Mouse (Mus musculus): Measurements from ENCODE around the gene Anks1. TPM values are rescaled to one million over a fixed set of nuclear protein-coding genes. Genes with fewer than 3 reads are reported as not detected.

The Anks1 gene
- polyA plus RNA-seq, 1 experiment from 2014 or later = 16.9 TPM

DNA sequence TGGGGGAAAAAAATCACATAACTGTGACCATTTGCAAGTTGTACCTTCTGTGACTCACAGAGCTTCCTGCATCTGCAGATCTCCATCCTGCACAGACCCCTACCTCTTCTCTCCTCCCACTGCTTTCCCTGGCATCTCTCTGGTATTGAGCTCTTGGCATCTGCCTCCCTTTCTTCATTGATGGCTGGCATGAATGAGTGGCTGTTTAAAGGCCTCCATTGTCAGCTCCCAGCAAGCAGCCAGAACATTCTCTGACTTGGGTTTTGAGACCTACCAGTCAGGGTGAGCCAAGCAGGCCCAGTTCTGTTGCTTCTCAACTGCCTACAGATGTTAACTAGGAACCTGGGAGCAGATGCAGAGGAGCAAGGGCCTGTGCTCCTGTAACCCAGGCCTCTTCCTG lies 96.3 kb downstream of the Anks1 start:
- Histone ChIP-seq H3K4me1 (replicated peaks; ENCODE audit: control insufficient read depth, insufficient read depth, low read length) (peaks cover 49% of the 10 kb centered on the region), H3K4me3 (ENCODE audit: low read depth, low read length) (no peak overlapping the region)
- no peak for ATAC-seq (replicated peaks; ENCODE audit: low FRiP score, low TSS enrichment, low read depth)

GRCm38 (mm10) chr17:28006208-28006607 lies 97.1 kb downstream of the Anks1 start:
- DNase-seq (ENCODE audit: low spot score) (no peak), ATAC-seq (replicated peaks; ENCODE audit: low FRiP score, low TSS enrichment, low read depth) (no peak)
- H3K4me1 ChIP-seq (replicated peaks; ENCODE audit: control insufficient read depth, insufficient read depth, low read length) = peaks cover 49% of the 10 kb centered on the region
- no peaks in the 10 kb centered on the region for H3K9me3 ChIP-seq (ENCODE audit: control insufficient read depth, low read length)
- 62% methylated on average over 8 of the region's 8 CpGs for WGBS
- H3K4me3 ChIP-seq (ENCODE audit: low read depth, low read length) = no peak overlapping the region
- no peak overlapping the region for H3K9ac ChIP-seq (ENCODE audit: low read length)
- H3K27ac ChIP-seq (ENCODE audit: low read depth) = peak overlapping the region; percentile 94
- H3K4me2 ChIP-seq (ENCODE audit: low read length) = peak overlapping the region; percentile 53
- H3K36me3 ChIP-seq (ENCODE audit: control insufficient read depth, insufficient read depth, low read length) = no peaks in the 10 kb centered on the region
- no peaks in the 10 kb centered on the region for H3K27me3 ChIP-seq (replicated peaks; ENCODE audit: control insufficient read depth, insufficient read depth, low read length)

More for the DNA sequence above, 96.3 kb downstream of the Anks1 start:
- Histone ChIP-seq H3K36me3 (ENCODE audit: control insufficient read depth, insufficient read depth, low read length) (no peaks in the 10 kb centered on the region), H3K4me2 (ENCODE audit: low read length) (no peak overlapping the region), H3K9ac (ENCODE audit: low read length) (no peak overlapping the region), H3K9me3 (ENCODE audit: control insufficient read depth, low read length) (no peaks in the 10 kb centered on the region), H3K27me3 (replicated peaks; ENCODE audit: control insufficient read depth, insufficient read depth, low read length) (no peaks in the 10 kb centered on the region), H3K27ac (ENCODE audit: low read depth) (0 out of 2 replicates have a peak overlapping the region, but pooled peaks have one; percentile 94)
- DNase-seq (ENCODE audit: low spot score) = no peak

- peak overlapping the region; percentile 53 for H3K4me2 ChIP-seq (ENCODE audit: low read length)
- peaks cover 49% of the 10 kb centered on the region for H3K4me1 ChIP-seq (replicated peaks; ENCODE audit: control insufficient read depth, insufficient read depth, low read length)
- H3K4me3 ChIP-seq (ENCODE audit: low read depth, low read length) = 0 out of 2 replicates have a peak overlapping the region, but pooled peaks have one; percentile 23
- peak overlapping the region; percentile 94 for H3K27ac ChIP-seq (ENCODE audit: low read depth)
- DNase-seq (ENCODE audit: low spot score) (no peak), ATAC-seq (replicated peaks; ENCODE audit: low FRiP score, low TSS enrichment, low read depth) (no peak)
- no peaks in the 10 kb centered on the region for H3K27me3 ChIP-seq (replicated peaks; ENCODE audit: control insufficient read depth, insufficient read depth, low read length)
- H3K9me3 ChIP-seq (ENCODE audit: control insufficient read depth, low read length) = no peaks in the 10 kb centered on the region
- H3K9ac ChIP-seq (ENCODE audit: low read length) = no peak overlapping the region; the same call in 1 of the 2 replicates
- no peaks in the 10 kb centered on the region for H3K36me3 ChIP-seq (ENCODE audit: control insufficient read depth, insufficient read depth, low read length)
- WGBS = 41% methylated on average over 5 of the region's 5 CpGs
Measured at GRCm38 (mm10) chr17:28006611-28007010, 97.5 kb downstream of the Anks1 start.

- DNase-seq (ENCODE audit: low spot score) (peak; percentile 72), ATAC-seq (replicated peaks; ENCODE audit: low FRiP score, low TSS enrichment, low read depth) (no peak)
- Histone ChIP-seq H3K27ac (ENCODE audit: low read depth) (peak overlapping the region; percentile 94), H3K9ac (ENCODE audit: low read length) (peak overlapping the region; percentile 38), H3K4me2 (ENCODE audit: low read length) (peak overlapping the region; percentile 53), H3K4me3 (ENCODE audit: low read depth, low read length) (peak overlapping the region; percentile 23), H3K9me3 (ENCODE audit: control insufficient read depth, low read length) (no peaks in the 10 kb centered on the region), H3K27me3 (replicated peaks; ENCODE audit: control insufficient read depth, insufficient read depth, low read length) (no peaks in the 10 kb centered on the region), H3K4me1 (replicated peaks; ENCODE audit: control insufficient read depth, insufficient read depth, low read length) (peaks cover 49% of the 10 kb centered on the region), H3K36me3 (ENCODE audit: control insufficient read depth, insufficient read depth, low read length) (no peaks in the 10 kb centered on the region)
- 12% methylated on average over 29 of the region's 29 CpGs for WGBS
Measured at GRCm38 (mm10) chr17:28007179-28007811, 98.2 kb downstream of the Anks1 start.

- peak overlapping the region; percentile 38 for H3K9ac ChIP-seq (ENCODE audit: low read length)
- H3K9me3 ChIP-seq (ENCODE audit: control insufficient read depth, low read length) = no peaks in the 10 kb centered on the region
- H3K4me1 ChIP-seq (replicated peaks; ENCODE audit: control insufficient read depth, insufficient read depth, low read length) = peaks cover 55% of the 10 kb centered on the region
- H3K27me3 ChIP-seq (replicated peaks; ENCODE audit: control insufficient read depth, insufficient read depth, low read length) = no peaks in the 10 kb centered on the region
- DNase-seq (ENCODE audit: low spot score) = peak; percentile 65
- peak overlapping the region; percentile 23 for H3K4me3 ChIP-seq (ENCODE audit: low read depth, low read length)
- H3K4me2 ChIP-seq (ENCODE audit: low read length) = peak overlapping the region; percentile 53
- WGBS = 18% methylated on average over 27 of the region's 27 CpGs
- H3K36me3 ChIP-seq (ENCODE audit: control insufficient read depth, insufficient read depth, low read length) = no peaks in the 10 kb centered on the region
- H3K27ac ChIP-seq (ENCODE audit: low read depth) = peak overlapping the region; percentile 94
- peak; percentile 44; the same call in 1 of the 2 replicates for ATAC-seq (replicated peaks; ENCODE audit: low FRiP score, low TSS enrichment, low read depth)
Measured at GRCm38 (mm10) chr17:28007857-28008564, 98.9 kb downstream of the Anks1 start.

- ATAC-seq (replicated peaks; ENCODE audit: low FRiP score, low TSS enrichment, low read depth) (no peak), DNase-seq (ENCODE audit: low spot score) (peak; percentile 62)
- Histone ChIP-seq H3K27me3 (replicated peaks; ENCODE audit: control insufficient read depth, insufficient read depth, low read length) (no peaks in the 10 kb centered on the region), H3K4me1 (replicated peaks; ENCODE audit: control insufficient read depth, insufficient read depth, low read length) (peaks cover 61% of the 10 kb centered on the region), H3K36me3 (ENCODE audit: control insufficient read depth, insufficient read depth, low read length) (no peaks in the 10 kb centered on the region), H3K9me3 (ENCODE audit: control insufficient read depth, low read length) (no peaks in the 10 kb centered on the region), H3K9ac (ENCODE audit: low read length) (peak overlapping the region; percentile 38), H3K27ac (ENCODE audit: low read depth) (peak overlapping the region; percentile 94), H3K4me2 (ENCODE audit: low read length) (peak overlapping the region; percentile 53), H3K4me3 (ENCODE audit: low read depth, low read length) (peak overlapping the region; percentile 23)
- 58% methylated on average over 8 of the region's 8 CpGs for WGBS
Measured at GRCm38 (mm10) chr17:28008565-28008981, 99.5 kb downstream of the Anks1 start.

DNA sequence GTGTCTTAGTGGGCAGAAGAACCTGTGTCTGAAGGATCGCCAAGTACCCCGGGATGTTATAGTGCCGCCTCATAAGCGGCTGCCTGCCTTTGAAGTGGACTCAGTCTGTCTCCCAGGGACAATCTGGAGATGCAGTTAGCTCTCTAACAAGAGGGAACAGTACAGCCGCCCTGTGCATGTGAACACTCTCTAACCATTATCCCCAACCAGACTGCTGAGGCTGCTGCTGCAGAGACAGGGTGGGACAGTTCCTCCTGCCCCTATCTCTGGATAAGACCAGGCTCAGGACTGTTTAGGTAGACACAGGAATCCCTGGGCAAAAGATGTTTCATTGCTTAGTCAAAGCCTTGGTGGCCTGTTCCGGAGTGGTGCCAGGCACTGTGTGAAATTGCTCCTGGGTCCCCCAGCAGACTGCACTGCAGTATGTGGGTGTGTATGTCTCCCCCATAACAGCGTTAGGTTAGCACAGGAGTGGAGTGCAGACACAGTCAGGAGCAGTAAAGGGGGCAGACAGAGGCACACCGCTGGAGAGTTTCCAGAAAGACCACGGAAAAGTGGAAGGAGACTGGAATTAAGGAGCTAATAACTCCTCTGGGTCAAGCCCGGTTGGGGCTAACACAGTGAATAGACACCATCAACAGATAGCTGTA lies 100.1 kb downstream of the Anks1 start:
- no peaks in the 10 kb centered on the region for H3K9me3 ChIP-seq (ENCODE audit: control insufficient read depth, low read length)
- H3K9ac ChIP-seq (ENCODE audit: low read length) = no peak overlapping the region; the same call in 1 of the 2 replicates
- H3K4me2 ChIP-seq (ENCODE audit: low read length) = peak overlapping the region; percentile 53
- WGBS = 70% methylated on average over 10 of the region's 10 CpGs
- peak overlapping the region; percentile 23 for H3K4me3 ChIP-seq (ENCODE audit: low read depth, low read length)
- no peaks in the 10 kb centered on the region for H3K27me3 ChIP-seq (replicated peaks; ENCODE audit: control insufficient read depth, insufficient read depth, low read length)
- peak overlapping the region; percentile 94; the same call in 1 of the 2 replicates for H3K27ac ChIP-seq (ENCODE audit: low read depth)
- DNase-seq (ENCODE audit: low spot score) (no peak), ATAC-seq (replicated peaks; ENCODE audit: low FRiP score, low TSS enrichment, low read depth) (no peak)
- H3K4me1 ChIP-seq (replicated peaks; ENCODE audit: control insufficient read depth, insufficient read depth, low read length) = peaks cover 67% of the 10 kb centered on the region
- no peaks in the 10 kb centered on the region for H3K36me3 ChIP-seq (ENCODE audit: control insufficient read depth, insufficient read depth, low read length)

- WGBS = 89% methylated on average over 7 of the region's 7 CpGs
- H3K36me3 ChIP-seq (ENCODE audit: control insufficient read depth, insufficient read depth, low read length) = no peaks in the 10 kb centered on the region
- peaks cover 71% of the 10 kb centered on the region for H3K4me1 ChIP-seq (replicated peaks; ENCODE audit: control insufficient read depth, insufficient read depth, low read length)
- H3K27me3 ChIP-seq (replicated peaks; ENCODE audit: control insufficient read depth, insufficient read depth, low read length) = no peaks in the 10 kb centered on the region
- H3K4me2 ChIP-seq (ENCODE audit: low read length) = peak overlapping the region; percentile 53
- H3K4me3 ChIP-seq (ENCODE audit: low read depth, low read length) = no peak overlapping the region
- H3K9me3 ChIP-seq (ENCODE audit: control insufficient read depth, low read length) = no peaks in the 10 kb centered on the region
- DNase-seq (ENCODE audit: low spot score) = no peak
- no peak for ATAC-seq (replicated peaks; ENCODE audit: low FRiP score, low TSS enrichment, low read depth)
- no peak overlapping the region for H3K9ac ChIP-seq (ENCODE audit: low read length)
- no peak overlapping the region for H3K27ac ChIP-seq (ENCODE audit: low read depth)
Measured at GRCm38 (mm10) chr17:28009716-28010114, 100.6 kb downstream of the Anks1 start.
